Mouse (Mus musculus) spleen, adult 2 months (tissue): Measurements from ENCODE around the gene Kctd18.

Experiments used
- CTCF ChIP-seq: fragments of 200-500 bp; IDR thresholded peaks from 2 replicates; pipeline ENCODE4 v1.5.1; 2011; ENCODE audit warnings: mild to moderate bottlenecking, inconsistent platforms; ENCODE audit not compliant: insufficient read depth, insufficient read length, insufficient replicate concordance; ENCODE audit errors: extremely low read depth
- POLR2A ChIP-seq: fragments of 200-500 bp; IDR thresholded peaks from 2 replicates; pipeline ENCODE4 v1.6.1; 2011; ENCODE audit warnings: low read depth, low read length, inconsistent platforms

GRCm38 (mm10) chr1:57953586-57954375 is 65.0 kb downstream of the Kctd18 start:
- no peak for TF ChIP-seq POLR2A
- no peak for TF ChIP-seq CTCF
